Mouse (Mus musculus): ENCODE measurements around the gene Trim66. TPM values are rescaled to one million over a fixed set of nuclear protein-coding genes. Genes with fewer than 3 reads are reported as not detected.
A peak's percentile ranks its signal among the peaks of the same experiment; 100 is the strongest.

Trim66 gene
- total RNA-seq, 2 experiments from 2014 or later: 8.3 to 8.5 TPM

GRCm38 (mm10) chr7:109524442-109524744 is 16.5 kb upstream of the Trim66 start:
- intact Hi-C loops (cut with DNase I): no loop called here
- DNase-seq (ENCODE audit: extremely low spot score in 1 of 2, low spot score in 2 of 2): no peak

- intact Hi-C loops (cut with DNase I): no loop called here
- peak in 1 of 2 experiments; percentile 57 for DNase-seq (ENCODE audit: extremely low spot score in 1 of 2, low spot score in 2 of 2)
Observed at GRCm38 (mm10) chr7:109523741-109524441, 16.0 kb upstream of the Trim66 start.

- intact Hi-C loops (cut with DNase I): no loop called here
- DNase-seq (ENCODE audit: extremely low spot score in 1 of 2, low spot score in 2 of 2): no peak
Observed at GRCm38 (mm10) chr7:109523304-109523703, 15.4 kb upstream of the Trim66 start.

GRCm38 (mm10) chr7:109522084-109522483 is 14.2 kb upstream of the Trim66 start:
- intact Hi-C loops (cut with DNase I): no loop called here
- no peak for DNase-seq (ENCODE audit: extremely low spot score in 1 of 2, low spot score in 2 of 2)

GRCm38 (mm10) chr7:109519936-109520335 is 12.0 kb upstream of the Trim66 start:
- DNase-seq (ENCODE audit: extremely low spot score in 1 of 2, low spot score in 2 of 2): no peak
- intact Hi-C loops (cut with DNase I): no loop called here

GRCm38 (mm10) chr7:109518838-109519696 is 11.1 kb upstream of the Trim66 start, which contains the start of gene Rpl27a:
Gene Rpl27a (plus strand): TSS chr7:109519147.
- DNase-seq (ENCODE audit: extremely low spot score in 1 of 2, low spot score in 2 of 2): peak; percentile 98 to 99
- intact Hi-C loops (cut with DNase I): no loop called here

GRCm38 (mm10) chr7:109518036-109518681 is 10.2 kb upstream of the Trim66 start:
- peak in 1 of 2 experiments; percentile 28 for DNase-seq (ENCODE audit: extremely low spot score in 1 of 2, low spot score in 2 of 2)

GRCm38 (mm10) chr7:109516500-109516899 is 8.6 kb upstream of the Trim66 start:
- DNase-seq (ENCODE audit: extremely low spot score in 1 of 2, low spot score in 2 of 2): no peak
- intact Hi-C loops (cut with DNase I): no loop called here

More at GRCm38 (mm10) chr7:109518036-109518681, 10.2 kb upstream of the Trim66 start:
- intact Hi-C loops (cut with DNase I): no loop called here

- no peak for DNase-seq (ENCODE audit: extremely low spot score in 1 of 2, low spot score in 2 of 2)
- intact Hi-C loops (cut with DNase I): no loop called here
Observed at GRCm38 (mm10) chr7:109511838-109512237, 3.9 kb upstream of the Trim66 start.

GRCm38 (mm10) chr7:109510799-109511198 is 2.9 kb upstream of the Trim66 start:
- intact Hi-C loops (cut with DNase I): no loop called here
- DNase-seq (ENCODE audit: extremely low spot score in 1 of 2, low spot score in 2 of 2): no peak

GRCm38 (mm10) chr7:109507572-109507971 is 362 bp downstream of the Trim66 start:
- intact Hi-C loops (cut with DNase I): no loop called here
- no peak for DNase-seq (ENCODE audit: extremely low spot score in 1 of 2, low spot score in 2 of 2)

GRCm38 (mm10) chr7:109507119-109507518 is 815 bp downstream of the Trim66 start:
- intact Hi-C loops (cut with DNase I): no loop called here
- peak in 1 of 2 experiments; percentile 58 for DNase-seq (ENCODE audit: extremely low spot score in 1 of 2, low spot score in 2 of 2)

GRCm38 (mm10) chr7:109497507-109497906 is 10.4 kb downstream of the Trim66 start:
- intact Hi-C loops (cut with DNase I): no loop called here
- no peak for DNase-seq (ENCODE audit: extremely low spot score in 1 of 2, low spot score in 2 of 2)

GRCm38 (mm10) chr7:109493319-109494316 is 14.3 kb downstream of the Trim66 start:
- intact Hi-C loops (cut with DNase I): no loop called here
- DNase-seq (ENCODE audit: extremely low spot score in 1 of 2, low spot score in 2 of 2): peak; percentile 30 to 35

- DNase-seq (ENCODE audit: extremely low spot score in 1 of 2, low spot score in 2 of 2): no peak
- intact Hi-C loops (cut with DNase I): no loop called here
Observed at GRCm38 (mm10) chr7:109492616-109493318, 15.2 kb downstream of the Trim66 start.

- intact Hi-C loops (cut with DNase I): no loop called here
- no peak for DNase-seq (ENCODE audit: extremely low spot score in 1 of 2, low spot score in 2 of 2)
Observed at GRCm38 (mm10) chr7:109484221-109484620, 23.7 kb downstream of the Trim66 start.

GRCm38 (mm10) chr7:109480765-109481197 is 27.2 kb downstream of the Trim66 start:
- intact Hi-C loops (cut with DNase I): no loop called here
- peak; percentile 30 to 43 for DNase-seq (ENCODE audit: extremely low spot score in 1 of 2, low spot score in 2 of 2)

- DNase-seq (ENCODE audit: extremely low spot score in 1 of 2, low spot score in 2 of 2): no peak
- intact Hi-C loops (cut with DNase I): no loop called here
Observed at GRCm38 (mm10) chr7:109477926-109478325, 30.0 kb downstream of the Trim66 start.
